34 mouse cellular contexts compared by ENCODE assay signal in the genomic region with DNA sequence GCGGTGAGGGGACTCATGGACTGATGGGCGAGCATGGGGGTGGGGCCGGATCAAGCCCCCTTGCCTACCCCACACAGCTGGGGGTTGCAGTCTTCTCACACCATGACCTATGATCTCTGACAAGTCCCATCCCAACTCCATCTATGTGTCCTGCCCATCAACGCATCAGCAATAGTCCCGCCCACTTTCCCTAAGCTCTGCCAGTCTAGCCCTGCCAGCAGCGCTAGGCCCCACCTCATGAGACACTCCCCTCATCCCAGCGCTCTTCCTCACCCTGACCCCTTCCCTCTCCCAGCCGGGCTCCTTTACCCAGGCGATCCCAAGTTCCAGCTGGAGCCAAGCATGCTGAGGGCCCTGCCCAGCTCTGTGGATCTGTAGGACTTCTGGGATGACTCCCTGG. TPM values are rescaled to one million over a fixed set of nuclear protein-coding genes. Genes with fewer than 3 reads are reported as not detected.
DNase-seq lines count a peak whose midpoint lies in the region; TF ChIP-seq lines count a peak whose summit lies in the region.
"Had no signal": no experiment of that assay in that cellular context is flagged by ENCODE, and none has a peak within 500 bp of the region (broad histone marks: within the 10 kb centered on the region; RNA-seq: fewer than 3 reads in every experiment).

No protein-coding gene starts in this region.

- H3K4me1 ChIP-seq in testis, adult 2 months (ENCODE audit: control insufficient read depth, insufficient read depth, low read length): peaks cover 14% of the 10 kb centered on the region

- TF ChIP-seq CTCF in testis, adult 2 months (IDR thresholded peaks at IDR 0.05; ENCODE audit: control insufficient read depth, insufficient read depth, insufficient replicate concordance, low read depth, low read length): no peak

- no peak for DNase-seq in testis, postnatal 14 days (ENCODE audit: low spot score)
- DNase-seq in ES-CJ7 (ENCODE audit: low read depth, low spot score) (peak; percentile 64), ZHBTc4 (ENCODE audit: low read depth, low spot score) (peak; percentile 57)
- DNase-seq in frontal cortex, postnatal 36 days (ENCODE audit: low spot score in 2 of 2): no peak
- no peak for DNase-seq in layer of hippocampus, postnatal 25 days (ENCODE audit: extremely low spot score in 1 of 2, low spot score in 1 of 2)
- DNase-seq: adrenal gland, adult 2 months; adrenal gland, postnatal 14 days; cerebellum, adult 9-10 months; cerebellum, postnatal 36 days; embryo, embryonic 11 days; gastrocnemius, postnatal 10 days; gastrocnemius, postnatal 36 days; heart, adult 2 months; heart, postnatal 14 days; heart, postnatal 4 days had no signal

- H3K27me3 ChIP-seq in testis, adult 2 months (ENCODE audit: control insufficient read depth, insufficient read depth, low read length): no peaks in the 10 kb centered on the region
- H3K27me3 ChIP-seq: embryonic facial prominence, embryonic 13.5 days; forebrain, embryonic 12.5 days; forebrain, embryonic 15.5 days; heart, embryonic 13.5 days had no signal

- peak overlapping the region; percentile 55 for H3K4me3 ChIP-seq in testis, adult 2 months (ENCODE audit: control insufficient read depth, low read depth, low read length)
- H3K4me3 ChIP-seq: embryonic facial prominence, embryonic 10.5 days; embryonic facial prominence, embryonic 13.5 days; erythroblast, embryonic 14.5 days; forebrain, embryonic 12.5 days; forebrain, embryonic 15.5 days; heart, adult 2 months; heart, embryonic 10.5 days; heart, embryonic 13.5 days had no signal

- H3K27ac ChIP-seq in testis, adult 2 months (ENCODE audit: control insufficient read depth, insufficient read depth, low read depth, low read length): no peak overlapping the region
- H3K27ac ChIP-seq: embryonic facial prominence, embryonic 10.5 days; embryonic facial prominence, embryonic 13.5 days; forebrain, embryonic 12.5 days; forebrain, embryonic 15.5 days; heart, adult 2 months; heart, embryonic 10.5 days; heart, embryonic 13.5 days; hindbrain, embryonic 14.5 days; hindbrain, postnatal 0 days had no signal

- H3K36me3 ChIP-seq in testis, adult 2 months (ENCODE audit: control insufficient read depth, insufficient read depth, low read length): no peaks in the 10 kb centered on the region
- H3K36me3 ChIP-seq: embryonic facial prominence, embryonic 13.5 days; forebrain, embryonic 12.5 days; forebrain, embryonic 15.5 days; heart, embryonic 10.5 days; heart, embryonic 13.5 days had no signal

- 0 out of 2 replicates have a peak, but pooled peaks have one; percentile 42 for TF ChIP-seq POLR2A in testis, adult 2 months (IDR thresholded peaks at IDR 0.05; ENCODE audit: control insufficient read depth, low read depth, low read length)

RNA-seq across cellular contexts. Expression of a gene that starts 22.1 kb away (rescaled TPM):
- 1.8 and 1.9 TPM in 2 replicates for polyA plus RNA-seq in testis, adult 2 months (2012; rRNA removed)
- total RNA-seq in layer of hippocampus, postnatal 25 days (2021): under 1 TPM in 1 of 2 experiments, not detected in 1; 0.52 TPM
- total RNA-seq: adrenal gland, adult 2 months; adrenal gland, postnatal 14 days; adrenal gland, postnatal 4 days; gastrocnemius, adult 18-20 months; gastrocnemius, postnatal 10 days; gastrocnemius, postnatal 36 days; granulocyte monocyte progenitor cell, adult 5-6 weeks; heart, adult 2 months; heart, postnatal 14 days; heart, postnatal 4 days; hindbrain, postnatal 0 days had no signal
- polyA plus RNA-seq: adrenal gland, adult 2 months; CD4-positive, CD25-positive, alpha-beta regulatory T cell, adult 4 months; embryonic facial prominence, embryonic 10.5 days; embryonic facial prominence, embryonic 13.5 days; erythroblast, embryonic 14.5 days; forebrain, embryonic 12.5 days; forebrain, embryonic 15.5 days; heart, adult 2 months; heart, embryonic 10.5 days; heart, embryonic 13.5 days; heart, embryonic 16.5 days; hindbrain, embryonic 11.5 days; inflammation-experienced regulatory T-cells, adult 6 months; intestine, embryonic 16.5 days had no signal

RNA-seq across cellular contexts. Expression of a gene that starts 31.4 kb away (rescaled TPM):
- polyA plus RNA-seq in testis, adult 2 months (2012; rRNA removed): 0.58 and 0.63 TPM in 2 replicates
- under 1 TPM; 0.17 to 0.35 TPM for total RNA-seq in layer of hippocampus, postnatal 25 days (2021)
- total RNA-seq: adrenal gland, postnatal 14 days; gastrocnemius, postnatal 10 days; gastrocnemius, postnatal 36 days; granulocyte monocyte progenitor cell, adult 5-6 weeks; heart, adult 2 months; heart, postnatal 14 days; heart, postnatal 4 days; hindbrain, postnatal 0 days had no signal
- polyA plus RNA-seq: adrenal gland, adult 2 months; C2C12; CD4-positive, CD25-positive, alpha-beta regulatory T cell, adult 4 months; embryonic facial prominence, embryonic 10.5 days; erythroblast, embryonic 14.5 days; forebrain, embryonic 12.5 days; heart, adult 2 months; heart, embryonic 10.5 days; heart, embryonic 13.5 days; heart, embryonic 16.5 days; hindbrain, embryonic 11.5 days; inflammation-experienced regulatory T-cells, adult 6 months; intestine, embryonic 16.5 days had no signal

RNA-seq across cellular contexts. Expression of a gene that starts 41.4 kb away (rescaled TPM):
- 4.2 and 5.4 TPM in 2 replicates for polyA plus RNA-seq in testis, adult 2 months (2012; rRNA removed)
- total RNA-seq in layer of hippocampus, postnatal 25 days (2021): 10 to 100 TPM; 63.2 to 64.2 TPM

Comparison
In these comparisons a context has a peak if more than half of its experiments do, and no peak if none do; other contexts are left out.
1. DNase-seq: peak in ES-CJ7 (single experiment) and ZHBTc4 (single experiment); none in testis, postnatal 14 days (single experiment), frontal cortex, postnatal 36 days (0 of 2) and layer of hippocampus, postnatal 25 days (0 of 2).